Mouse (Mus musculus) neural tube, embryonic 11.5 days (tissue): ENCODE results near the gene C4b. TPM values are rescaled to one million over a fixed set of nuclear protein-coding genes. Genes with fewer than 3 reads are reported as not detected.
"Not testable (repeated sequence)": the region's sequence is repeated elsewhere in the genome, so short reads cannot be mapped to it uniquely, and the experiment has no call there.

Source experiments
- ATAC-seq: fragments of 200-750 bp; cut with Nextera tagmentation; 2 replicates; pipeline ENCODE4 v1.8.0; 2017; ENCODE audit warnings: moderate number of reproducible peaks, mild to moderate bottlenecking, moderate TSS enrichment, moderate library complexity; ENCODE audit not compliant: insufficient read depth, low FRiP score, low TSS enrichment
- DNase-seq: peaks from one replicate; pipeline ENCODE4 v3.0.0-alpha.2; 2015; ENCODE audit warnings: low spot score
- H3K27ac ChIP-seq: fragments of 300-500 bp; sonication (generic); 2 replicates; pipeline ENCODE4 v1.5.1; 2014; ENCODE audit warnings: low read depth, mild to moderate bottlenecking, low read length
- H3K27me3 ChIP-seq: fragments of 300-500 bp; sonication (generic); 2 replicates; pipeline ENCODE4 v1.6.1; 2014; ENCODE audit warnings: mild to moderate bottlenecking, low read length, mixed read lengths; ENCODE audit not compliant: control insufficient read depth, insufficient read depth
- H3K36me3 ChIP-seq: fragments of 300-500 bp; sonication (generic); 2 replicates; pipeline ENCODE4 v1.6.1; 2014; ENCODE audit warnings: mild to moderate bottlenecking, low read length, moderate library complexity, mixed read lengths; ENCODE audit not compliant: control insufficient read depth, insufficient read depth
- H3K4me1 ChIP-seq: fragments of 300-500 bp; sonication (generic); 2 replicates; pipeline ENCODE4 v1.6.1; 2014; ENCODE audit warnings: low read length, mixed read lengths; ENCODE audit not compliant: control insufficient read depth, insufficient read depth
- H3K4me2 ChIP-seq: fragments of 300-500 bp; sonication (generic); 2 replicates; pipeline ENCODE4 v1.6.1; 2014; ENCODE audit warnings: low read depth, mild to moderate bottlenecking, moderate library complexity
- H3K4me3 ChIP-seq: fragments of 300-500 bp; sonication (generic); 2 replicates; pipeline ENCODE4 v1.5.1; 2014; ENCODE audit warnings: low read depth, low read length
- H3K9ac ChIP-seq: fragments of 300-500 bp; sonication (generic); 2 replicates; pipeline ENCODE4 v1.6.1; 2014; ENCODE audit warnings: mild to moderate bottlenecking, low read length
- H3K9me3 ChIP-seq: fragments of 300-500 bp; sonication (generic); 2 replicates; pipeline ENCODE4 v1.6.1; 2016; ENCODE audit warnings: low read length; ENCODE audit not compliant: control insufficient read depth
- WGBS: fragments of 180-500 bp; shearing (Covaris S2); extraction: QIAGEN DNeasy Blood & Tissue Kit; methylation state at CpG from one replicate; pipeline ENCODE4 v1.1.7; 2014; 5-methylcytosine and 5-hydroxymethylcytosine counted together
- polyA plus RNA-seq: library from polyadenylated mRNA; unstranded; fragments of >200 nt; fragmentation: Nextera tagmentation; extraction: Ambion mirVana; gene quantifications from 2 replicates; pipeline ENCODE4 v1.2.1, GENCODE M21; 2014

The C4b gene
- polyA plus RNA-seq: not detected in 2 replicates

- no peak within 1 kb of the TSS for H3K27ac ChIP-seq
- ATAC-seq: no peak
- H3K9me3 ChIP-seq: no peaks in the 10 kb centered on the region
- H3K36me3 ChIP-seq: no peaks in the 10 kb centered on the region
- no peaks in the 10 kb centered on the region for H3K27me3 ChIP-seq
- WGBS: 89% methylated on average over 7 of the region's 7 CpGs
- H3K4me2 ChIP-seq: no peak within 1 kb of the TSS
- H3K4me3 ChIP-seq: no peak within 1 kb of the TSS
- no peak within 1 kb of the TSS for H3K9ac ChIP-seq
- no peaks in the 10 kb centered on the region for H3K4me1 ChIP-seq
- no peak for DNase-seq
These were observed at the start of gene C4b for GRCm38 (mm10) chr17:34743719-34744118. Gene C4b, minus strand, starts transcription at chr17:34743882.

- Histone ChIP-seq H3K27ac (no peak overlapping the region), H3K9me3 (0 out of 2 replicates have a peak, but pooled peaks cover 3% of the 10 kb centered on the region), H3K36me3 (no peaks in the 10 kb centered on the region), H3K4me3 (no peak overlapping the region), H3K4me2 (no peak overlapping the region), H3K27me3 (no peaks in the 10 kb centered on the region), H3K9ac (no peak overlapping the region), H3K4me1 (no peaks in the 10 kb centered on the region)
- DNase-seq (no peak), ATAC-seq (no peak)
- 81% methylated on average over 9 of the region's 9 CpGs for WGBS
These were observed 34.1 kb upstream of the C4b start for GRCm38 (mm10) chr17:34777680-34778325.

GRCm38 (mm10) chr17:34761471-34761870 is 17.8 kb upstream of the C4b start:
- Histone ChIP-seq H3K36me3 (no peaks in the 10 kb centered on the region), H3K27me3 (no peaks in the 10 kb centered on the region), H3K27ac (no peak overlapping the region), H3K4me2 (no peak overlapping the region), H3K9ac (no peak overlapping the region), H3K9me3 (no peaks in the 10 kb centered on the region), H3K4me3 (no peak overlapping the region), H3K4me1 (no peaks in the 10 kb centered on the region)
- 87% methylated on average over 3 of the region's 3 CpGs for WGBS
- ATAC-seq (no peak), DNase-seq (no peak)

DNA sequence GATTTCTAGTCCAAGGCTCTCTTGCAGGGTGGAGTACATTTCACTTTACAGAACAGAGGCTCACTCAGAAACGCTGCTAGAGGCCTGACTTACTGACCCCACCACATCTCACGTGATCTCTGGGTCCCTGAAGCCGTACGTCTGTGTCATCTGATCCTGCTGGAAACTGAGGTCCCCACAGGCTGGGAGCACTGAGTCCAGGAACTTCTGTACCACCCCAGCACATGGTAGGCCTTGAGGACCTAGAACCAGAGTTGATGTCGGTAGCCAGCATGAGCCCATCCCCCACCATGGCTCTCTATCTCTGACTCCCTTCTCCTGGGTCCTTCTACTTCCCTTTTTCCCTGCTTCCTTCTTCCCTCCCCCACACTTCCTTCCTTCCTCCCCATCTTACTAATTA is 2.8 kb upstream of the C4b start:
- WGBS: 79% methylated on average over 5 of the region's 5 CpGs
- no peaks in the 10 kb centered on the region for H3K4me1 ChIP-seq
- no peak overlapping the region for H3K4me3 ChIP-seq
- 0 out of 2 replicates have a peak, but pooled peaks cover 2% of the 10 kb centered on the region for H3K9me3 ChIP-seq
- DNase-seq (no peak), ATAC-seq (no peak)
- H3K36me3 ChIP-seq: no peaks in the 10 kb centered on the region
- H3K27ac ChIP-seq: no peak overlapping the region
- no peak overlapping the region for H3K4me2 ChIP-seq
- H3K27me3 ChIP-seq: no peaks in the 10 kb centered on the region
- H3K9ac ChIP-seq: no peak overlapping the region

GRCm38 (mm10) chr17:34745166-34745565 is 1.5 kb upstream of the C4b start:
- not testable (repeated sequence) for H3K9me3 ChIP-seq, DNase-seq, H3K4me3 ChIP-seq, H3K4me2 ChIP-seq, ATAC-seq, H3K27me3 ChIP-seq, H3K9ac ChIP-seq, H3K4me1 ChIP-seq, H3K36me3 ChIP-seq, H3K27ac ChIP-seq
- WGBS: 95% methylated on average over 4 of the region's 4 CpGs

GRCm38 (mm10) chr17:34744611-34745010 is 929 bp upstream of the C4b start:
- 82% methylated on average over 6 of the region's 6 CpGs for WGBS
- not testable (repeated sequence) for ATAC-seq, H3K27me3 ChIP-seq

DNA sequence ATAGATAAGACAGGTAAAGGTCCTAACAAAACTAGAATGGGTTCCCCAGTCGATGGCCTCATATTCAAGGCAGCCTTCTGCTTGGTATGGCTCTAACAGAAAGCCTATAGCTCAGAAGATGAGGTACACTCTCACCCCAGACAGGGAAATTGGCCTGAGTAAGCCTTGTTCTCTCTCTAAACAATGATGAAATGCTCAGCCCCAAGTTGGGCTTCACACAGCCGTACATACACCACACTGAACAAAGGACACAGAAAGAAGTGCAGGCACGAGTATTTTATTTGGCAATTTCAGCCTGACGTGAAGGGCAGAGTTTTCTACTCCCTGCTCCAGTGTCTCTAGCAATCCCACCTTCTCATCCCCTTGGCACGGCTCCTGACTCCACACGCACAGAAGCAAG is 524 bp upstream of the C4b start:
- Histone ChIP-seq H3K27ac (no peak overlapping the region), H3K9me3 (0 out of 2 replicates have a peak, but pooled peaks cover under 1% of the 10 kb centered on the region), H3K27me3 (no peaks in the 10 kb centered on the region), H3K36me3 (no peaks in the 10 kb centered on the region), H3K4me1 (no peaks in the 10 kb centered on the region), H3K4me2 (no peak overlapping the region), H3K9ac (no peak overlapping the region), H3K4me3 (no peak overlapping the region)
- 83% methylated on average over 6 of the region's 6 CpGs for WGBS
- no peak for DNase-seq
- ATAC-seq: no peak

More at GRCm38 (mm10) chr17:34744611-34745010, 929 bp upstream of the C4b start:
- not testable (repeated sequence) for H3K4me1 ChIP-seq, H3K9ac ChIP-seq, H3K9me3 ChIP-seq, H3K36me3 ChIP-seq, DNase-seq, H3K27ac ChIP-seq, H3K4me3 ChIP-seq, H3K4me2 ChIP-seq

- ATAC-seq (no peak), DNase-seq (no peak)
- WGBS: 77% methylated on average over 4 of the region's 4 CpGs
- Histone ChIP-seq H3K27me3 (no peaks in the 10 kb centered on the region), H3K4me2 (no peak overlapping the region), H3K9ac (no peak overlapping the region), H3K4me3 (no peak overlapping the region), H3K27ac (no peak overlapping the region), H3K4me1 (no peaks in the 10 kb centered on the region), H3K36me3 (no peaks in the 10 kb centered on the region), H3K9me3 (no peaks in the 10 kb centered on the region)
These were observed 3.4 kb downstream of the C4b start for GRCm38 (mm10) chr17:34740280-34740679.

- not testable (repeated sequence) for H3K4me3 ChIP-seq, H3K27me3 ChIP-seq, H3K36me3 ChIP-seq, H3K9ac ChIP-seq, DNase-seq, H3K27ac ChIP-seq, H3K4me1 ChIP-seq, H3K9me3 ChIP-seq, ATAC-seq, H3K4me2 ChIP-seq
- 88% methylated on average over 7 of the region's 7 CpGs for WGBS
These were observed 4.0 kb downstream of the C4b start for GRCm38 (mm10) chr17:34739708-34740107.
